Mouse (Mus musculus) intestine, embryonic 16.5 days (tissue): Measurements from ENCODE around the gene Mrpl52. TPM values are rescaled to one million over a fixed set of nuclear protein-coding genes. Genes with fewer than 3 reads are reported as not detected.

Experiments
- ATAC-seq: fragments of 200-750 bp; cut with Nextera tagmentation; 2 replicates; pipeline ENCODE4 v1.8.0; 2017; ENCODE audit warnings: moderate TSS enrichment, moderate library complexity
- H3K27ac ChIP-seq: fragments of 300-500 bp; sonication (generic); 2 replicates; pipeline ENCODE4 v1.5.1; 2014; ENCODE audit warnings: mild to moderate bottlenecking, low read length
- H3K27me3 ChIP-seq: fragments of 300-500 bp; sonication (generic); replicated peaks from 2 replicates; pipeline ENCODE4 v1.6.1; 2014; ENCODE audit warnings: low read length, control low read depth, mixed read lengths; ENCODE audit not compliant: control insufficient read depth, insufficient read depth
- H3K36me3 ChIP-seq: fragments of 300-500 bp; sonication (generic); 2 replicates; pipeline ENCODE4 v1.6.1; 2014; ENCODE audit warnings: low read length, control low read depth; ENCODE audit not compliant: control insufficient read depth, insufficient read depth
- H3K4me1 ChIP-seq: fragments of 300-500 bp; sonication (generic); 2 replicates; pipeline ENCODE4 v1.6.1; 2014; ENCODE audit warnings: low read length, control low read depth, mixed read lengths; ENCODE audit not compliant: control insufficient read depth, insufficient read depth
- H3K4me2 ChIP-seq: fragments of 300-500 bp; sonication (generic); 2 replicates; pipeline ENCODE4 v1.6.1; 2014; ENCODE audit warnings: low read depth, low read length, control low read depth
- H3K4me3 ChIP-seq: fragments of 300-500 bp; sonication (generic); 2 replicates; pipeline ENCODE4 v1.5.1; 2014; ENCODE audit warnings: mild to moderate bottlenecking, low read length
- H3K9ac ChIP-seq: fragments of 300-500 bp; sonication (generic); 2 replicates; pipeline ENCODE4 v1.6.1; 2014; ENCODE audit warnings: low read depth, low read length
- H3K9me3 ChIP-seq: fragments of 300-500 bp; sonication (generic); 2 replicates; pipeline ENCODE4 v1.6.1; 2016; ENCODE audit warnings: low read length, control low read depth; ENCODE audit not compliant: control insufficient read depth
- WGBS: fragments of 180-500 bp; shearing (Covaris S2); extraction: QIAGEN DNeasy Blood & Tissue Kit; methylation state at CpG from one replicate; pipeline ENCODE4 v1.1.7; 2014; 5-methylcytosine and 5-hydroxymethylcytosine counted together
- polyA plus RNA-seq: library from polyadenylated mRNA; unstranded; fragments of >200 nt; fragmentation: Nextera tagmentation; extraction: Ambion mirVana; gene quantifications from 2 replicates; pipeline ENCODE4 v1.2.1, GENCODE M21; 2015

Gene Mrpl52
- polyA plus RNA-seq, 1 experiment from 2014 or later = 267 TPM

DNA sequence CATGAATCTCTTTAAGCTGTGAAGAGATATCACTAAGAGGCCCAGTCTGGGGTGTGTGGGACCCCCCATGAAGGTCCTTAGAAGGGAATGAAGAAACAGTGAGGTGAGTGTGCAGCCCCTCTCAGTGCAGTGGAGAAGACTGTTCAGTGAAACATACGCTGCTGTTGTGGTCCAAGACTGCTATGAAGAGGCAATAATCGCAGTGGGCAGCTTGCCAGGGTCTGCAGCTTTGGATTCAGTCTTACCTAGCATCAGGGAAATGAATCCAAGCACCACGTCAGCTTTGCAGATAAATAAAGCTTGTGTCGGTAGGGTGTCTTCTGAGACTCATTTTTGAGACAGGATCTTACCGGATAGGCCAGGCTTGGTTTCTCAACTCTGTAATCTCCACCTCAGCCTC is 46.0 kb downstream of the Mrpl52 start:
- Histone ChIP-seq H3K9ac (no peak overlapping the region), H3K9me3 (no peaks in the 10 kb centered on the region), H3K36me3 (peaks cover 24% of the 10 kb centered on the region), H3K4me3 (no peak overlapping the region), H3K4me2 (no peak overlapping the region), H3K27ac (no peak overlapping the region), H3K27me3 (no peaks in the 10 kb centered on the region), H3K4me1 (peaks cover 13% of the 10 kb centered on the region)
- WGBS = 61% methylated on average over 5 of the region's 5 CpGs
- no peak for ATAC-seq

DNA sequence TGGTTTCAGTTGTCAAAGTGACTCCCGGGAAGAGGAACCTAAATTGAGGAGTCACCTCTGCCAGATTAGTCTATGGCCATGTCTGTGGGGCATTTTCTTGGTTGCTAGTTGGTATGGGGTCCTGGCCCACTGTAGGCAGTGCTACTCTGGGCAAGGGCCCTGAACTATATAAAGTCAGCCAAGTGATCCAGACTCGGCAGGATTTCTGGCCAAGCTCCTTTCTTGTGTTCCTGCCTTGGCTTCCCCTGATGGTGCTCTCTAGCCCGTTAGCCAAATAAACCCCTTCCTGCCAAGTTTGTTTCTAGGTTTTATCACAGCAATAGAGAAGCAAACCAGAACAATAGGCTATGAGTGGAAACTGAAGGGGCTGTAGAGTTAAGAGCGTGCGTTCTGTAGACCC is 48.0 kb downstream of the Mrpl52 start:
- no peak for ATAC-seq
- Histone ChIP-seq H3K9ac (no peak overlapping the region), H3K27me3 (peaks cover 9% of the 10 kb centered on the region; the same call in 1 of the 2 replicates), H3K4me3 (no peak overlapping the region), H3K9me3 (no peaks in the 10 kb centered on the region), H3K4me2 (no peak overlapping the region), H3K27ac (no peak overlapping the region), H3K36me3 (0 out of 2 replicates have a peak, but pooled peaks cover 7% of the 10 kb centered on the region), H3K4me1 (peaks cover 13% of the 10 kb centered on the region)
- 80% methylated on average over 5 of the region's 5 CpGs for WGBS

DNA sequence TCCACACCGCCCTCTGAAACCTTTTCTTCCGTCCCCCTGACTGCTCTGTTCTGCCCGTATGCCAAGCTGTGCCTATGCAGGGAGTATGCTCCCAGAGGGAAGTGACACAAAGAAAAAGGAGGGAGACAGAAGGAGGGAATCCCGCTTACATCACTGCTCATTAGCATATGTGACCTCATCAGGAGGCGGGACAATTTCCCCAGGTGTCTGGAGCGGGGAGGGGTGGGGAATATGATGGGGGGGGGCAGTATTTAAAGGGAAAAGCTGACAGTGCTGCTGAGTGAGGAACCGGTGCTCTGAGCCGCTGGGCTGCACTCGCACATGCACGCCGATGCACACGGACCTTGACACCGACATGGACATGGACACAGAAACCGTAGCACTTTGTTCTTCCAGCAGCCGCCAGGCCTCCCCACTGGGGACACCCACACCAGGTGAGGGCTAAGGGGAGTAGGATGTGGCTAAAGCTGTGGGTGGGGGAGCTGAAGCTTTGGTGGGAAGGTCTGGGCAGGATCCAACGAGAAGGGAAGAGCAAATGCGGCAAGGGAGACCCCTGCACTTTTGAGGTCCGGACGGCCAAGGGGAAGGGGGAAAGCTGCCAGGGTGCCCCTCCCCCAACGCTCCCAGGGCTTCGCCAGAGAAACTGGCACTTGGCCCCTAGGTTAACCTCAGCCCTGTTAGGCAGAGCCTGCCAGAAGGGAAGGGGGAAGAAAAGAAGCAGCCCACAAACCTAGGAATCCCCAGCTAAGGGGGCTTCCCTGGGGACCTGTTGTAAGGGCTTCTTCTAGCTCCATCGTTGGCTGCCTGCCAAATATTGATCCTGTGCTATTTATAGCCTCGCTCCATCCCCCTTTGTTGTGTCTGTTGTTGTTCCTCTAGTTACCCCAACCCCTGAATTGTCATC is 49.5 kb downstream of the Mrpl52 start, which contains the start of gene Rem2:
TSS of gene Rem2 (plus strand) at position 160 of the 904 bp plus-strand sequence.
- peak within 1 kb of the TSS; percentile 84 for H3K4me2 ChIP-seq
- peak within 1 kb of the TSS; percentile 50 for H3K4me3 ChIP-seq
- peak; percentile 84 for ATAC-seq
- H3K9me3 ChIP-seq = no peaks in the 10 kb centered on the region
- H3K4me1 ChIP-seq = peaks cover 13% of the 10 kb centered on the region
- H3K27me3 ChIP-seq = peaks cover 9% of the 10 kb centered on the region; the same call in 1 of the 2 replicates
- no peak within 1 kb of the TSS for H3K27ac ChIP-seq
- H3K36me3 ChIP-seq = no peaks in the 10 kb centered on the region
- peak within 1 kb of the TSS; percentile 68 for H3K9ac ChIP-seq
- WGBS = 2% methylated on average over 23 of the region's 23 CpGs

DNA sequence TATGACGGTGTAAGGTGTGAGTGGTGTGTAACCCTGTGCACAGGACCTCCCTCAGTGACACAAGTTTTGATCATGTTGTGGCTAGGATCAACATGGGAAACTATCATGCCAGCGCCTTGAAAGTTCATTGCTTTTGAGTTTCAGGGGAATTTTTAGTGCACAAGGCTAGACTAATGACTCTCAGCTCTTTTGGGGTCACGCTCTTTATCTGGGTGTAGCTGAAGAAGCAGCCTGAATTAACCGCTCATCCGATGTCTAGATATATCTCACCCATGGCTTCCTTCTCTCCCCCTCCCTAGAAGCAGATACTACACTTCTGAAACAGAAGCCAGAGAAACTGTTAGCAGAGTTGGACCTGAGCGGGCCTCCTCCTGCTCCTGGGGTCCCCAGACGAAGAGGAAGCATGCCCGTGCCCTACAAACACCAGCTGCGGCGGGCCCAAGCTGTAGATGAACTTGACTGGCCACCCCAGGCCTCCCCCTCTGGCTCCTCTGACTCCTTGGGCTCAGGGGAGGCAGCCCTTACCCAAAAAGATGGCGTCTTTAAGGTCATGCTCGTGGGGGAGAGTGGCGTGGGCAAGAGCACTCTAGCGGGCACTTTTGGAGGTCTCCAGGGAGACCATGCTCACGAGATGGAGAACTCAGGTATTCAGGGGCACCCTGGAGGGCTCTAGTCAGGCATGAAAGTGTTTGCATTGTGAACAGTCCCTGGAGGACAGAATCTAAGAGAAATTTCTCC is 50.6 kb downstream of the Mrpl52 start:
- H3K9ac ChIP-seq = no peak overlapping the region
- no peak overlapping the region for H3K27ac ChIP-seq
- H3K27me3 ChIP-seq = peaks cover 9% of the 10 kb centered on the region; the same call in 1 of the 2 replicates
- no peaks in the 10 kb centered on the region for H3K36me3 ChIP-seq
- no peaks in the 10 kb centered on the region for H3K9me3 ChIP-seq
- H3K4me3 ChIP-seq = no peak overlapping the region
- no peak for ATAC-seq
- H3K4me2 ChIP-seq = no peak overlapping the region
- peaks cover 13% of the 10 kb centered on the region for H3K4me1 ChIP-seq
- 82% methylated on average over 15 of the region's 15 CpGs for WGBS

Other genes with a start within 250 kb of the Mrpl52 start
- 489 and 514 TPM in 2 replicates for gene Dad1, start 172.8 kb upstream of the Mrpl52 start, polyA plus RNA-seq
- 47.4 and 47.8 TPM in 2 replicates for gene Abhd4, start 172.7 kb upstream of the Mrpl52 start, polyA plus RNA-seq
- not detected in 2 replicates for gene Olfr49, start 142.0 kb upstream of the Mrpl52 start, polyA plus RNA-seq
- 42.9 and 48.6 TPM in 2 replicates for gene Oxa1l, start 66.1 kb upstream of the Mrpl52 start, polyA plus RNA-seq
- gene Slc7a7, start 9.1 kb upstream of the Mrpl52 start, polyA plus RNA-seq = 93.8 and 111 TPM in 2 replicates
- gene Mmp14, start 4.7 kb downstream of the Mrpl52 start, polyA plus RNA-seq = 89.7 and 90.7 TPM in 2 replicates
- gene Lrp10, start 37.2 kb downstream of the Mrpl52 start, polyA plus RNA-seq = 53.4 and 65.3 TPM in 2 replicates
- gene Rem2, start 49.2 kb downstream of the Mrpl52 start, polyA plus RNA-seq = 1.2 and 1.6 TPM in 2 replicates
- 67.2 and 71.8 TPM in 2 replicates for gene Prmt5, start 90.6 kb downstream of the Mrpl52 start, polyA plus RNA-seq
- 46.9 and 56.0 TPM in 2 replicates for gene Haus4, start 127.7 kb downstream of the Mrpl52 start, polyA plus RNA-seq
- 12.9 and 13.1 TPM in 2 replicates for gene Ajuba, start 150.6 kb downstream of the Mrpl52 start, polyA plus RNA-seq
- 6.0 and 7.8 TPM in 2 replicates for gene 4931414P19Rik, start 179.1 kb downstream of the Mrpl52 start, polyA plus RNA-seq
- 358 and 395 TPM in 2 replicates for gene Psmb5, start 191.1 kb downstream of the Mrpl52 start, polyA plus RNA-seq
- gene Psmb11, start 194.5 kb downstream of the Mrpl52 start, polyA plus RNA-seq = not detected in 2 replicates
- gene Gm17606, start 214.0 kb downstream of the Mrpl52 start, polyA plus RNA-seq = not detected in 2 replicates
- 1.5 and 1.7 TPM in 2 replicates for gene Cdh24, start 214.5 kb downstream of the Mrpl52 start, polyA plus RNA-seq